Mouse (Mus musculus): ENCODE measurements around the gene Blvrb. TPM values are rescaled to one million over a fixed set of nuclear protein-coding genes. Genes with fewer than 3 reads are reported as not detected.

The Blvrb gene
- polyA plus RNA-seq, 2 experiments: 673 to 1,114 TPM

DNA sequence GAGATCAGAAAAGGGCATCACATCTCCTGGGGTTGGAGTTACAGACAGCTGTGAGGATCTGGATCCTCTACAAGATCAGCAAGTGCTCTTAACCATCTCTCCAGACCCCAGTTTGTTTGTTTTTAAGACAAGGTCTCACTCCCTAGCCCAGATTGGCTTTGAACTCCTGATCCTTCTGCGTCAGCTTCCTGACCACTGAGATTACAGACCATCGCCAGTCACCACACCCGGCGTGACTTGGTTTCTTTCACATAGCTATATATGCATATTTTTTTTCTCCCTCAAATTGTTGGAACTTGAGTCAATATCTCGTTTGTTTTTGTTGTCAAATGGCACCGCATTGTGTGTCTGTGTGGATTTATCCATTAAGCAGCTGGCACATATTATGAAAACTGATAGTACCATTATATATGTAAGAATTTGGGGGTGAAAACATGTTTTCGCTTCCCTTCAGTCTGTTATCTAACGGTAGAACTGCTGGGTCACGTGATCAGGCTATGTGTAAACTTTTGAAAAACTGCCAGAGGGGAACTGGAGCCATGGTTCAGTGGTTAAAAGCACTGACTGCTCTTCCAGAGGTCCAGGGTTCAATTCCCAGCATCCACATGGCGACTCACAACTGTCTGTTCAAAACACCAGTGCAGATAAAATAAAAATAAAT lies 6.8 kb downstream of the Blvrb start:
- 19% methylated on average over 10 of the region's 10 CpGs for WGBS (ENCODE audit: insufficient replicate concordance)
- peak; percentile 65; the same call in 1 of the 2 replicates for ATAC-seq (ENCODE audit: insufficient read depth)
- Histone ChIP-seq H3K9ac (replicated peaks) (peak overlapping the region; percentile 23), H3K4me1 (replicated peaks; ENCODE audit: control insufficient read depth in 2 of 2, insufficient read depth in 2 of 2, low read length in 1 of 2) (peaks cover 66 to 69% of the 10 kb centered on the region in 2 experiments), H3K36me3 (replicated peaks; ENCODE audit: control insufficient read depth, insufficient read depth, low read depth) (peaks cover 100% of the 10 kb centered on the region), H3K27me3 (ENCODE audit: control insufficient read depth, insufficient read depth, low read length) (no peaks in the 10 kb centered on the region), H3K4me3 (ENCODE audit: insufficient read depth in 1 of 2, low read depth in 2 of 2, low read length in 2 of 2) (peak overlapping the region; percentile 10 to 21; a peak in 3 of 4 replicates), H3K9me3 (ENCODE audit: control insufficient read depth, low read length) (no peaks in the 10 kb centered on the region), H3K27ac (peak overlapping the region; percentile 78), H3K4me2 (ENCODE audit: low read depth) (peak overlapping the region; percentile 99)
- peak in 1 of 3 experiments; percentile 57 for DNase-seq (ENCODE audit: low read depth in 3 of 3, low spot score in 3 of 3)
- 0 out of 2 replicates have a peak, but pooled peaks have one; percentile 42 for TF ChIP-seq EP300 (IDR thresholded peaks at IDR 0.05; ENCODE audit: low read depth)
- TF ChIP-seq CTCF (IDR thresholded peaks at IDR 0.05; ENCODE audit: low read depth): no peak

- 78% methylated on average over 3 of the region's 3 CpGs for WGBS (ENCODE audit: insufficient replicate concordance)
- no peak overlapping the region for H3K4me3 ChIP-seq (ENCODE audit: insufficient read depth in 1 of 2, low read depth in 2 of 2, low read length in 2 of 2)
- TF ChIP-seq CTCF (IDR thresholded peaks at IDR 0.05; ENCODE audit: low read depth) (0 out of 2 replicates have a peak, but pooled peaks have one; percentile 2), EP300 (IDR thresholded peaks at IDR 0.05; ENCODE audit: low read depth) (no peak)
- H3K36me3 ChIP-seq (replicated peaks; ENCODE audit: control insufficient read depth, insufficient read depth, low read depth): peaks cover 100% of the 10 kb centered on the region
- H3K9me3 ChIP-seq (ENCODE audit: control insufficient read depth, low read length): no peaks in the 10 kb centered on the region
- H3K4me2 ChIP-seq (ENCODE audit: low read depth): peak overlapping the region; percentile 99
- DNase-seq (ENCODE audit: low read depth in 3 of 3, low spot score in 3 of 3) (no peak), ATAC-seq (ENCODE audit: insufficient read depth) (no peak)
- peak overlapping the region; percentile 78 for H3K27ac ChIP-seq
- H3K4me1 ChIP-seq (replicated peaks; ENCODE audit: control insufficient read depth in 2 of 2, insufficient read depth in 2 of 2, low read length in 1 of 2): peaks cover 66 to 70% of the 10 kb centered on the region in 2 experiments
- no peak overlapping the region; the same call in 1 of the 2 replicates for H3K9ac ChIP-seq (replicated peaks)
- H3K27me3 ChIP-seq (ENCODE audit: control insufficient read depth, insufficient read depth, low read length): no peaks in the 10 kb centered on the region
These were observed 7.5 kb downstream of the Blvrb start for GRCm38 (mm10) chr7:27455273-27455672.

DNA sequence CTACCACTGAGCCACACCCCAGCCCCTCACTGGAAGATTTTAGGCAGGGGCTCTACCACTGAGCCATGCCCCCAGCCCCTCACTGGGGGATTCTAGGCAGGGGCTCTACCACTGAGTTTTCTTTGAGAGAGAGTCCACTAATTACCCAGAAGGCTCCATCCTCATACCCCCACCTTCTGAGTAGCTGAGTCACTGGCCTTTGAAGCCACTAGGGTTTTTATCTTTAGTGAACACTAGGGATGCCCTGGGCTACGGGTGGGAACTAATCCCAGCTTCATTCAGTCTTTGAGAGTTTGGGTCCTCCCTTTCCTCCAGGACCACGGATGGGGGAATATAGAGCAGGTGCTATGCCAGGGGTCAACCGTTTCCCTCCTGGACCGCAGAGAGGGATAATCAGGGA lies 10.8 kb downstream of the Blvrb start:
- Histone ChIP-seq H3K9ac (replicated peaks) (no peak overlapping the region), H3K4me3 (ENCODE audit: insufficient read depth in 1 of 2, low read depth in 2 of 2, low read length in 2 of 2) (no peak overlapping the region), H3K27me3 (ENCODE audit: control insufficient read depth, insufficient read depth, low read length) (no peaks in the 10 kb centered on the region), H3K27ac (peak overlapping the region; percentile 67), H3K36me3 (replicated peaks; ENCODE audit: control insufficient read depth, insufficient read depth, low read depth) (peaks cover 98% of the 10 kb centered on the region), H3K4me2 (ENCODE audit: low read depth) (peak overlapping the region; percentile 24; the same call in 1 of the 2 replicates), H3K4me1 (replicated peaks; ENCODE audit: control insufficient read depth in 2 of 2, insufficient read depth in 2 of 2, low read length in 1 of 2) (peaks cover 41 to 50% of the 10 kb centered on the region in 2 experiments), H3K9me3 (ENCODE audit: control insufficient read depth, low read length) (no peaks in the 10 kb centered on the region)
- no peak for TF ChIP-seq CTCF (IDR thresholded peaks at IDR 0.05; ENCODE audit: low read depth)
- TF ChIP-seq EP300 (IDR thresholded peaks at IDR 0.05; ENCODE audit: low read depth): no peak
- 61% methylated on average over 4 of the region's 4 CpGs for WGBS (ENCODE audit: insufficient replicate concordance)
- no peak for DNase-seq (ENCODE audit: low read depth in 3 of 3, low spot score in 3 of 3)
- ATAC-seq (ENCODE audit: insufficient read depth): peak; percentile 45; the same call in 1 of the 2 replicates

DNA sequence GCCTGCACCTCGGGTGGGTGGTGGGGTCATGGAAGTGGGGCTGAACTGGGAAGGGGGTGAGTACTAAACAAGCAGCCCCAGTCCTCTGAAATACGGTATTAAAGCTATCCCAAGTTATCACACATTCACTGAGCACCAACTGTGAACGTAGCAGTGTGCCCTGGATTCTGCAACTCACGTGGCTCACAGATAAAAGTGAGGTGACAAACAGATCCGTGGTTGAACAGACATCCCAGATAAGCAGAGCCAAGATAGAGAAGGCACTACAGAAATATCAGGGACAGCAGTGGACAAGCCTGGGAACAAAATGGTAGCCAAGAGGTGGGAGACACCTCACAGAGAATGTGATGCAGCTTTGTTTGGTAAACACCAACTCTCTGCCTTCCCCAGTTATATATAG lies 11.9 kb downstream of the Blvrb start:
- 21% methylated on average over 5 of the region's 5 CpGs for WGBS (ENCODE audit: insufficient replicate concordance)
- H3K4me1 ChIP-seq (replicated peaks; ENCODE audit: control insufficient read depth in 2 of 2, insufficient read depth in 2 of 2, low read length in 1 of 2): peaks cover 32 to 42% of the 10 kb centered on the region in 2 experiments
- H3K27ac ChIP-seq: peak overlapping the region; percentile 52
- TF ChIP-seq CTCF (IDR thresholded peaks at IDR 0.05; ENCODE audit: low read depth): no peak
- peak; percentile 35; the same call in 1 of the 2 replicates for TF ChIP-seq EP300 (IDR thresholded peaks at IDR 0.05; ENCODE audit: low read depth)
- H3K9me3 ChIP-seq (ENCODE audit: control insufficient read depth, low read length): no peaks in the 10 kb centered on the region
- no peak overlapping the region for H3K4me2 ChIP-seq (ENCODE audit: low read depth)
- no peak overlapping the region for H3K4me3 ChIP-seq (ENCODE audit: insufficient read depth in 1 of 2, low read depth in 2 of 2, low read length in 2 of 2)
- ATAC-seq (ENCODE audit: insufficient read depth) (peak; percentile 29), DNase-seq (ENCODE audit: low read depth in 3 of 3, low spot score in 3 of 3) (no peak)
- H3K9ac ChIP-seq (replicated peaks): no peak overlapping the region
- H3K36me3 ChIP-seq (replicated peaks; ENCODE audit: control insufficient read depth, insufficient read depth, low read depth): peaks cover 98% of the 10 kb centered on the region
- no peaks in the 10 kb centered on the region for H3K27me3 ChIP-seq (ENCODE audit: control insufficient read depth, insufficient read depth, low read length)

DNA sequence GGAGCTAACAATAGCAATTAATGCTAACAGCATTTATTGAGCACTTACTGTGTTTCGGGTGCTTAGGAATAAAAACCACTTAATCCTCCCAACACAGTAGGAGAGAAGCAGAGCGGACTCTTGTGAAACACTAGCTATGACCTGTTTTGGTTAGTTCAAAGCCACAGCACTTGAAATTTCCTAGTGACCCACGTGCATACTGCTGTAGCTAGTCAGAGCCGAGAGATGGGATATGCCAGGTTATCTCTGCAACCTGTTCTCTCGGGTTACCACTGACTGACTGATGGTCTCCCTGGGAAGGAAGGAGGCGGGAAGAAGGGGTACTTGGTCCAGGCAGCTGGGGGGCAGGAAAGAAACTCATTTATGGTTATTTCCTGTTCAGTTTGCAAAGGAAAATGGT lies 12.7 kb downstream of the Blvrb start:
- Histone ChIP-seq H3K27me3 (ENCODE audit: control insufficient read depth, insufficient read depth, low read length) (no peaks in the 10 kb centered on the region), H3K36me3 (replicated peaks; ENCODE audit: control insufficient read depth, insufficient read depth, low read depth) (peaks cover 98% of the 10 kb centered on the region), H3K27ac (no peak overlapping the region), H3K4me3 (ENCODE audit: insufficient read depth in 1 of 2, low read depth in 2 of 2, low read length in 2 of 2) (no peak overlapping the region), H3K4me2 (ENCODE audit: low read depth) (no peak overlapping the region), H3K9ac (replicated peaks) (no peak overlapping the region), H3K9me3 (ENCODE audit: control insufficient read depth, low read length) (no peaks in the 10 kb centered on the region), H3K4me1 (replicated peaks; ENCODE audit: control insufficient read depth in 2 of 2, insufficient read depth in 2 of 2, low read length in 1 of 2) (peaks cover 25 to 34% of the 10 kb centered on the region in 2 experiments)
- TF ChIP-seq CTCF (IDR thresholded peaks at IDR 0.05; ENCODE audit: low read depth): no peak
- TF ChIP-seq EP300 (IDR thresholded peaks at IDR 0.05; ENCODE audit: low read depth): no peak
- no peak for ATAC-seq (ENCODE audit: insufficient read depth)
- DNase-seq (ENCODE audit: low read depth in 3 of 3, low spot score in 3 of 3): no peak
- 55% methylated on average over 6 of the region's 6 CpGs for WGBS (ENCODE audit: insufficient replicate concordance)
